Mouse (Mus musculus) C2C12 (cell line): Measurements from ENCODE around the gene Neu3. TPM values are rescaled to one million over a fixed set of nuclear protein-coding genes. Genes with fewer than 3 reads are reported as not detected.

Experiments
- H3K27me3 ChIP-seq: one replicate; pipeline ENCODE4 v1.6.1; 2011; ENCODE audit not compliant: control insufficient read depth, insufficient read depth, insufficient read length
- H3K36me3 ChIP-seq: one replicate; pipeline ENCODE4 v1.6.1; 2011; ENCODE audit not compliant: control insufficient read depth, insufficient read depth
- H3K4me3 ChIP-seq: one replicate; pipeline ENCODE4 v1.5.1; 2011; ENCODE audit warnings: mild to moderate bottlenecking, control low read depth; ENCODE audit not compliant: poor library complexity, insufficient read depth, severe bottlenecking
- H3K79me2 ChIP-seq: one replicate; pipeline ENCODE4 v1.6.1; 2011; ENCODE audit not compliant: control insufficient read depth, insufficient read depth
- H3K79me3 ChIP-seq: one replicate; pipeline ENCODE4 v1.6.1; 2011; ENCODE audit warnings: low read depth, control low read depth
- H3ac ChIP-seq: one replicate; pipeline ENCODE3; 2011; ENCODE audit warnings: low read depth; ENCODE audit not compliant: control insufficient read depth, insufficient read length
- CEBPB ChIP-seq: IDR thresholded peaks from one replicate; pipeline ENCODE4 v1.6.1; 2011; ENCODE audit warnings: low read depth, mild to moderate bottlenecking, control low read depth, moderate library complexity
- CTCF ChIP-seq: IDR thresholded peaks from one replicate; pipeline ENCODE4 v1.5.1; 2011; ENCODE audit not compliant: control insufficient read depth, insufficient read depth, insufficient read length
- FOSL1 ChIP-seq: IDR thresholded peaks from one replicate; pipeline ENCODE4 v1.8.0; 2011; ENCODE audit warnings: mild to moderate bottlenecking, low read length; ENCODE audit not compliant: poor library complexity, insufficient read depth, severe bottlenecking
- MAX ChIP-seq: IDR thresholded peaks from one replicate; pipeline ENCODE4 v1.6.1; 2011; ENCODE audit warnings: mild to moderate bottlenecking, control low read depth
- MYOD1 ChIP-seq: IDR thresholded peaks from one replicate; pipeline ENCODE4 v1.6.1; 2011; ENCODE audit warnings: low read depth; ENCODE audit not compliant: control insufficient read depth, insufficient read length
- MYOG ChIP-seq: IDR thresholded peaks from one replicate; pipeline ENCODE4 v1.6.1; 2011; ENCODE audit not compliant: control insufficient read depth, insufficient read length; ENCODE audit errors: extremely low read depth
- USF1 ChIP-seq: IDR thresholded peaks from one replicate; pipeline ENCODE4 v1.6.1; 2011; ENCODE audit warnings: low read depth, mild to moderate bottlenecking, control low read depth, moderate library complexity
- long read RNA-seq, 2 experiments: library from polyadenylated mRNA; unstranded; transcript quantifications; one replicate each; pipeline ENCODE4 v2.0.0; 2019 to 2020
- polyA plus RNA-seq: library from polyadenylated mRNA; unstranded; fragments of >200 nt; fragmentation: generic; extraction: Trizol; gene quantifications from one replicate; pipeline ENCODE4 v1.2.1, GENCODE M21; 2012; ENCODE audit warnings: missing spikeins

Gene Neu3
- 0.75 TPM for polyA plus RNA-seq
- long read RNA-seq, experiment 1, partial matches to known transcripts = 0 of 2 reads
- long read RNA-seq, experiment 1, other reads (novel, unspliced or antisense) = 1 of 2 reads
- long read RNA-seq, experiment 2, transcript Neu3-201 (3 exons, 3,341 nt) = major isoform, 7 of 11 reads
- long read RNA-seq, experiment 2, partial matches to known transcripts = 0 of 11 reads
- long read RNA-seq, experiment 2, other reads (novel, unspliced or antisense) = 4 of 11 reads

- H3K36me3 ChIP-seq = no peaks in the 10 kb centered on the region
Observed at GRCm38 (mm10) chr7:99828083-99828570, at the start of gene Neu3. TSS of gene Neu3 (minus strand) at chr7:99828417.

DNA sequence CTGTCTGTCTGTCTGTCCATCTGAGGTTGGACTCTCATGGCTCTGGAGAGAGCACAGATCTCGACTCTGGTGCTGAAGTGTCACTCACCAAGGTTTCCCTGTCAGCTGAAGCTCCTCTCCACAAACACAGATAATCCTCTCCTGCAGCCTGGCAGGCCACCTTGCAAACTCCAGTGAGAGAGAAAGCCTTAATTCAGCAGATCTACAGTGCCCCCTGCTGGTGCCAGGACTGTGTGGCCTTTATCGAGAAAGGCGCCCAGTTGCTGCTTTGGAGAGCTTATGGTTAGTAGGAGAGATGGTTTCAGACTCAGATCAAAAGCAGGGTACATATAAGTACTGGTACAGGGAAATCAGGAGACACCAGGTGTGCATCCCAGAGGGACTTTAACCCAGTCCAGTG is 48.1 kb upstream of the Neu3 start:
- TF ChIP-seq CEBPB (no peak), CTCF (peak; percentile 46)
- H3K79me2 ChIP-seq = no peaks in the 10 kb centered on the region
- H3K27me3 ChIP-seq = peaks cover 8% of the 10 kb centered on the region
- H3K79me3 ChIP-seq = no peaks in the 10 kb centered on the region
- no peak overlapping the region for H3ac ChIP-seq
- no peaks in the 10 kb centered on the region for H3K36me3 ChIP-seq
- no peak overlapping the region for H3K4me3 ChIP-seq

More at GRCm38 (mm10) chr7:99828083-99828570, at the start of gene Neu3:
- TF ChIP-seq FOSL1 (no peak), MAX (no peak)
- Histone ChIP-seq H3K4me3 (peak within 1 kb of the TSS; percentile 22), H3K79me3 (no peaks in the 10 kb centered on the region), H3K79me2 (no peaks in the 10 kb centered on the region), H3ac (peak within 1 kb of the TSS; percentile 67), H3K27me3 (no peaks in the 10 kb centered on the region)

DNA sequence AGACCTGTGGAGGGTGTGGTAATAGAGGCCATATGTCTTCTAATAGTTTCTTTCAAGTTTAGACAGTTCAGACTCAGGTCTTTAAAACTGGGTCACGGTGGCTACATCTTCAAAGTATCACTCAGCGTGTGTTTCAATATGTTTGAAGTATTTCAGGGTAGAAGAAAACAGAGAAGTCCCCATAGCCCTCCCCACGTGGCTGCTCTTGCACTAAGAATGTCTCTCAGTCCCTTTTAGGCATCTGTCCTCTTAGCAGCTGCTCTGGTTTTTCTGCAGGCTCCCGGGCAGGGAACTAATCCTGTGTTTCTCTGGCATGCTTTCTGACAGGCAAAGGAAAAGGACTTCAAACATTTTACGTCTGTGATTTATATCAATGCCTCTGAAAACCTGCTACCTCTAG is 47.7 kb upstream of the Neu3 start:
- Histone ChIP-seq H3ac (no peak overlapping the region), H3K4me3 (no peak overlapping the region), H3K79me2 (no peaks in the 10 kb centered on the region), H3K79me3 (no peaks in the 10 kb centered on the region), H3K36me3 (no peaks in the 10 kb centered on the region), H3K27me3 (peaks cover 8% of the 10 kb centered on the region)
- TF ChIP-seq USF1 = no peak
- no peak for TF ChIP-seq CEBPB
- no peak for TF ChIP-seq MAX
- TF ChIP-seq CTCF = no peak
- TF ChIP-seq MYOD1 = no peak
- no peak for TF ChIP-seq FOSL1
- no peak for TF ChIP-seq MYOG

DNA sequence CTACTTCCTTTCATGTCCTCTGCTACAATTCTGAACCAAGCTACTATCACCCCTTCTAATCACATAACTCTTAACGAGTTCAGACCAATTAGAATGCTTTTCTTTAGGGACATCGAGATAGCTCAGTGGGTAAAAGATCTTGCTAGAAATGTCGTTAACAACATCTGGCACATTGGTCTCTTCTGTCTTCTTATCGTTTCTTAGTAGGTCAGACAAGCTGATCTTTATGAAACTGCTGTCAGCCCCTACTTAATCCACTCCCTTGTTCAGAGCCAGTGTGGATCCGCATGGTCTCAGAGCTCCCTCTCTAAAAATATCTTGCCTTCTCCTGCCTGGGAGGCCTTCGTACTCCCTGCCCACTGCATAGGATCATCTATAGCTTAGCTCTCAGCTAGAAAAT is 45.7 kb upstream of the Neu3 start:
- no peaks in the 10 kb centered on the region for H3K79me3 ChIP-seq
- no peak overlapping the region for H3ac ChIP-seq
- no peaks in the 10 kb centered on the region for H3K36me3 ChIP-seq
- peaks cover 4% of the 10 kb centered on the region for H3K27me3 ChIP-seq
- no peak overlapping the region for H3K4me3 ChIP-seq
- TF ChIP-seq MYOD1 (no peak), MAX (no peak), FOSL1 (no peak), MYOG (no peak), USF1 (no peak), CEBPB (no peak), CTCF (no peak)
- H3K79me2 ChIP-seq = no peaks in the 10 kb centered on the region

GRCm38 (mm10) chr7:99869296-99869695 is 41.1 kb upstream of the Neu3 start:
- Histone ChIP-seq H3ac (no peak overlapping the region), H3K79me3 (no peaks in the 10 kb centered on the region), H3K4me3 (no peak overlapping the region), H3K79me2 (no peaks in the 10 kb centered on the region), H3K27me3 (peaks cover 8% of the 10 kb centered on the region), H3K36me3 (no peaks in the 10 kb centered on the region)
- no peak for TF ChIP-seq CTCF
- no peak for TF ChIP-seq CEBPB
- no peak for TF ChIP-seq MYOD1
- no peak for TF ChIP-seq MYOG
- no peak for TF ChIP-seq USF1
- no peak for TF ChIP-seq MAX
- TF ChIP-seq FOSL1 = no peak

GRCm38 (mm10) chr7:99865219-99865618 is 37.0 kb upstream of the Neu3 start:
- H3K79me3 ChIP-seq = no peaks in the 10 kb centered on the region
- H3K36me3 ChIP-seq = no peaks in the 10 kb centered on the region
- H3K4me3 ChIP-seq = no peak overlapping the region
- TF ChIP-seq CEBPB (no peak), USF1 (no peak), FOSL1 (no peak), MYOD1 (no peak), MAX (no peak), MYOG (no peak), CTCF (no peak)
- H3K27me3 ChIP-seq = peaks cover 3% of the 10 kb centered on the region
- no peak overlapping the region for H3ac ChIP-seq
- no peaks in the 10 kb centered on the region for H3K79me2 ChIP-seq
